Mouse (Mus musculus) stomach, embryonic 15.5 days (tissue): Measurements from ENCODE around the gene Usp46. TPM values are rescaled to one million over a fixed set of nuclear protein-coding genes. Genes with fewer than 3 reads are reported as not detected.

Source experiments
- polyA plus RNA-seq: library from polyadenylated mRNA; unstranded; fragments of >200 nt; fragmentation: Nextera tagmentation; extraction: Ambion mirVana; gene quantifications from 2 replicates; pipeline ENCODE4 v1.2.1, GENCODE M21; 2015

Usp46 gene
- polyA plus RNA-seq, 1 experiment from 2014 or later: 27.7 TPM

Other genes with a start within 250 kb of the Usp46 start
- 47.9 and 50.3 TPM in 2 replicates for gene Rasl11b, start 126.9 kb upstream of the Usp46 start, polyA plus RNA-seq